Mouse (Mus musculus) heart, embryonic 14.5 days (tissue): Measurements from ENCODE around the gene Plxdc1. TPM values are rescaled to one million over a fixed set of nuclear protein-coding genes. Genes with fewer than 3 reads are reported as not detected.

Source experiments
- ATAC-seq: fragments of 200-750 bp; cut with Nextera tagmentation; 2 replicates; pipeline ENCODE4 v1.8.0; 2017; ENCODE audit warnings: low read depth, moderate TSS enrichment; ENCODE audit not compliant: insufficient number of reproducible peaks, insufficient read depth, low FRiP score
- H3K27ac ChIP-seq, 2 experiments: fragments of 200-500 bp in 1 of 2; fragments of 300-500 bp in 1 of 2; sonication (generic) in 1 of 2; replicated peaks in 1 of 2; 2 replicates each; pipeline ENCODE4 v1.5.1; 2012 to 2014; ENCODE audit warnings: low read depth in 2 of 2, low read length in 2 of 2, control low read depth in 1 of 2, mild to moderate bottlenecking in 1 of 2, mixed read lengths in 1 of 2; ENCODE audit not compliant: control insufficient read depth in 1 of 2, insufficient read depth in 1 of 2
- H3K27me3 ChIP-seq: fragments of 300-500 bp; sonication (generic); 2 replicates; pipeline ENCODE4 v1.6.1; 2014; ENCODE audit warnings: mild to moderate bottlenecking, low read length, control low read depth; ENCODE audit not compliant: control insufficient read depth, insufficient read depth
- H3K36me3 ChIP-seq: fragments of 300-500 bp; sonication (generic); 2 replicates; pipeline ENCODE4 v1.6.1; 2014; ENCODE audit warnings: mild to moderate bottlenecking, control low read depth, low read length, mixed read lengths; ENCODE audit not compliant: control insufficient read depth, insufficient read depth
- H3K4me1 ChIP-seq, 2 experiments: fragments of 200-500 bp in 1 of 2; fragments of 300-500 bp in 1 of 2; sonication (generic) in 1 of 2; 2 replicates each; pipeline ENCODE4 v1.6.1; 2012 to 2014; ENCODE audit warnings: low read length in 2 of 2, control low read depth in 1 of 2, mixed read lengths in 1 of 2; ENCODE audit not compliant: control insufficient read depth in 2 of 2, insufficient read depth in 2 of 2
- H3K4me2 ChIP-seq: fragments of 300-500 bp; sonication (generic); 2 replicates; pipeline ENCODE4 v1.6.1; 2014; ENCODE audit warnings: mild to moderate bottlenecking, low read length
- H3K4me3 ChIP-seq, 2 experiments: fragments of 200-500 bp in 1 of 2; fragments of 300-500 bp in 1 of 2; sonication (generic) in 1 of 2; 2 replicates each; pipeline ENCODE4 v1.5.1; 2012 to 2014; ENCODE audit warnings: low read length in 2 of 2, mild to moderate bottlenecking in 2 of 2, control low read depth in 1 of 2, low read depth in 1 of 2, moderate library complexity in 1 of 2; ENCODE audit not compliant: control insufficient read depth in 1 of 2, insufficient read depth in 1 of 2
- H3K9ac ChIP-seq: fragments of 300-500 bp; sonication (generic); 2 replicates; pipeline ENCODE4 v1.6.1; 2014; ENCODE audit warnings: mild to moderate bottlenecking, low read length
- H3K9me3 ChIP-seq: fragments of 300-500 bp; sonication (generic); 2 replicates; pipeline ENCODE4 v1.6.1; 2016; ENCODE audit warnings: low read length, control low read depth; ENCODE audit not compliant: control insufficient read depth
- WGBS: fragments of 180-500 bp; shearing (Covaris S2); extraction: QIAGEN DNeasy Blood & Tissue Kit; methylation state at CpG from one replicate; pipeline ENCODE4 v1.1.7; 2014; 5-methylcytosine and 5-hydroxymethylcytosine counted together
- polyA plus RNA-seq: library from polyadenylated mRNA; unstranded; fragments of >200 nt; fragmentation: Nextera tagmentation; extraction: Ambion mirVana; gene quantifications from 2 replicates; pipeline ENCODE4 v1.2.1, GENCODE M21; 2014

Gene Plxdc1
- polyA plus RNA-seq, 1 experiment from 2014 or later, result 0.66 TPM

DNA sequence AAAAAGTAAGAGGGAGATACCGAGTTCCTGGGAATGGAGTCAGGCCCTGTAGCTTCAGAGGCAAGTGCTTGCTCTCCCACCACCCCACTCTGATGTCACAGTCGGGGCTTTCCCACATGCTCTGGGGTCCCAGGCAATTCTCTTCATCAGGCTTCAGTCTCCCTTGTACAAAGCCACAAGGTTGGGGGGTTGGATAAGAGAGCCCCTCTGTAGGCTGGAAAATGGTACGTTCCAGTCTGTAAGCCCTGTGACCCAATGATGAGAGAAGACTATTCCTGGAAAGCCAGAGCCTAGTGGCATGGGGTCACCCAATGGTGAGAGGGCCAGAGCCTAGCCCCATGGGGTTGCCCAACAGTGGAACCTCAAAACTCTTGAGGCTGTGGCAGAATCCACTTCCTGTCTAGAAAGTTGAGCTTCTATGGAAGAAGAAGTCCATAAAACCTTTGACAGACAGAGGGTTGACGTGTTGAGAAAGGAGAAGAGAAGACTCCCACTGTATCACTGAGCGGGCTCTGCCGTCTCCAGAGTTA is 70.2 kb downstream of the Plxdc1 start:
- H3K9ac ChIP-seq, result no peak overlapping the region
- H3K4me1 ChIP-seq, result no peaks in the 10 kb centered on the region
- no peak for ATAC-seq
- no peak overlapping the region for H3K4me3 ChIP-seq
- H3K27me3 ChIP-seq, result no peaks in the 10 kb centered on the region
- WGBS, result 86% methylated on average over 6 of the region's 6 CpGs
- no peak overlapping the region for H3K27ac ChIP-seq
- no peak overlapping the region for H3K4me2 ChIP-seq
- no peaks in the 10 kb centered on the region for H3K36me3 ChIP-seq
- H3K9me3 ChIP-seq, result no peaks in the 10 kb centered on the region

DNA sequence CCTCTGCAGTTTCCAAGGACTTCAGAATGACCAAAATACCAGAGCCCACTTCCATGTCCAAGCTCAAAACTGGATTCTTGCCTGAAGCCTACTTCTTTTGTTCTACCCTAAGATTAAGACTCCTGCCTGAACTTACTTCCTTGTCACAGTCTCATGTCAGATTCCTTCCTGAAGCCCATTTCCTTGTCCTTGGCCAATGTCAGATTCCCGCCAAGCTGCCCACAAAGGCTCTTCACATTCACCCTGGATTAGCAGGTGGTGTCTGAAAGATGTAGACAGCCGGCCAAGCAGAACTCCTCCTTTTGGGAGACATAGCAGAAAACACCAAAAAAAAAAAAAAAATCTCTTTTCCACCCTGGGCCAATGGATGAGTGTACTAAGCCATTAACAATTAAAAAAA is 70.8 kb downstream of the Plxdc1 start:
- 75% methylated on average over 2 of the region's 2 CpGs for WGBS
- Histone ChIP-seq H3K9ac (no peak overlapping the region), H3K27me3 (no peaks in the 10 kb centered on the region)

DNA sequence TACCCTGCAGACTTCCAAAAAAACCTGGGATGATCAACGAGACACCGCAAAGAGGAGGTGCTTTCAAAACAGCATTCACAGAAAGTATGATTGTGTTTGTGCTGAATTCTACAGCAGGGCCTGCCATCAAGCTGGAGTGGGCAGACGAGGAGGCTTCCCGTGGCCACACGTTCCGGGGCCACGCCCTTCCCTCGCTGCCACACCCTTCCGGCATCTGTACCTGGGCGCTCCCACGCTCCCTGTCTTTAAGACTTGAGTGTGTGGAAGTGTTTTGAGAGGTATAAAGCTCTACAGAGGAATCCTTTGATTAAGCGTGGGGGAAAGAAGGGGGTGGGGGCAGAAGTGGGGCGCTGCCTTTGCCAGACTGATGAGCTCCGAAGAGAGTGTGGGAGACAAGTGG is 73.1 kb downstream of the Plxdc1 start:
- Histone ChIP-seq H3K9me3 (no peaks in the 10 kb centered on the region), H3K27ac (no peak overlapping the region), H3K27me3 (no peaks in the 10 kb centered on the region), H3K4me3 (no peak overlapping the region), H3K4me1 (no peaks in the 10 kb centered on the region), H3K4me2 (no peak overlapping the region), H3K36me3 (no peaks in the 10 kb centered on the region), H3K9ac (no peak overlapping the region)
- 87% methylated on average over 14 of the region's 14 CpGs for WGBS
- no peak for ATAC-seq

More for the DNA sequence above, 70.8 kb downstream of the Plxdc1 start:
- no peak for ATAC-seq
- Histone ChIP-seq H3K27ac (no peak overlapping the region), H3K4me3 (no peak overlapping the region), H3K4me2 (no peak overlapping the region), H3K36me3 (no peaks in the 10 kb centered on the region), H3K9me3 (no peaks in the 10 kb centered on the region), H3K4me1 (no peaks in the 10 kb centered on the region)

DNA sequence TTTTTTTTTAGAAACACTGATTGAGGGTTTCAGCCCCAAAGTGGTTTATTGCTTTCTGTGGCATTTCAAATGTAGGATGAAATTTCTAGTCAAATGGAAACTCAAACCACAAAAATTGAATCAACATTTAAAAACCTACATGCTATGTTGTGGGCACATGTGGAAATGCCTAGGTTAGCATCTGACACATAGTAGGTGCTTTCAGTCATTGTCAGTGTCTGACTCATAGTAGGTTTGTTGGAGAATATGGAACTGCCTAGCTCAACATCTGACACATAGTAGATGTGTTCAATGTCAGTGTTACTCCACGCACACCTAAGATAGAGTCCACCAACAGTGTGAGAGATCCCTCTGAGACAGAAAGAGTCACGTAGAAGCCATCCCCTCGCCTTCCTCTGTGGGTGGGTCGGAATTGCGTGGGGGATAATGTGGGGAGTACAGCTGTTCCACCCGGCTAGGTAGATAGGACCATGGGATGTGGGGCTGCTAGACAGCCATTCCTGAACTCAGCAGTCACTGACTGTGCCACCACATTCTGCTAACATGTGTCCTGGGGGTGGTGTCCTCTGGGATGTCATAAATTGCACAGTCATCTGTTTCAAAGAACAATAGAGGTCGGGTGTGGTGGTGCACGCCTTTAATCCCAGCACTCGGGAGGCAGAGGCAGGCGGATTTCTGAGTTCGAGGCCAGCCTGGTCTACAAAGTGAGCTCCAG is 77.5 kb downstream of the Plxdc1 start:
- no peak overlapping the region for H3K4me2 ChIP-seq
- H3K27me3 ChIP-seq, result no peaks in the 10 kb centered on the region
- H3K4me3 ChIP-seq, result no peak overlapping the region
- no peaks in the 10 kb centered on the region for H3K4me1 ChIP-seq
- no peaks in the 10 kb centered on the region for H3K36me3 ChIP-seq
- ATAC-seq, result no peak
- no peak overlapping the region for H3K27ac ChIP-seq
- H3K9me3 ChIP-seq, result no peaks in the 10 kb centered on the region
- 83% methylated on average over 11 of the region's 11 CpGs for WGBS
- no peak overlapping the region for H3K9ac ChIP-seq

DNA sequence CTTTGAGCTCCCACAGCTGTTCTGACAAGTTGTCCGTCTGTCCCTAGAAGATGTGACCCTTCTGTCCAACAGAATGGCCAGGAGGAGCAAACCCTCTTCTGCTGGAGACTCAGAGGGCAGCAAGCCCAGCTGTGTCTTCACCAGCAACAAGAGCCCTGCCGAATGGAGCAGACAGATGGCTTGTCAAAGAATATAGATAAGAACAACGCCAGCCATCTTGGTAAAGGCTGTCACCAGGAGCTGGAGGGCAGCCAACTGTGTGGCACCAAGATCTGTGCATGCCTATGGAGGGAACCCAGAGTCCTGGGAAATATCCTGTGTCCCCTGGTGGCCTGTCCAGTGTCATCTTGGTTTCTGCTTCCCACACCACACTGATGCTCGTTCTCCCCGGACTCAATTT is 78.3 kb downstream of the Plxdc1 start:
- H3K4me3 ChIP-seq, result no peak overlapping the region
- no peak overlapping the region for H3K27ac ChIP-seq
- H3K36me3 ChIP-seq, result no peaks in the 10 kb centered on the region
- H3K27me3 ChIP-seq, result no peaks in the 10 kb centered on the region
- ATAC-seq, result no peak
- 56% methylated on average over 5 of the region's 5 CpGs for WGBS
- no peaks in the 10 kb centered on the region for H3K4me1 ChIP-seq
- H3K9me3 ChIP-seq, result no peaks in the 10 kb centered on the region
- H3K9ac ChIP-seq, result no peak overlapping the region
- H3K4me2 ChIP-seq, result no peak overlapping the region

DNA sequence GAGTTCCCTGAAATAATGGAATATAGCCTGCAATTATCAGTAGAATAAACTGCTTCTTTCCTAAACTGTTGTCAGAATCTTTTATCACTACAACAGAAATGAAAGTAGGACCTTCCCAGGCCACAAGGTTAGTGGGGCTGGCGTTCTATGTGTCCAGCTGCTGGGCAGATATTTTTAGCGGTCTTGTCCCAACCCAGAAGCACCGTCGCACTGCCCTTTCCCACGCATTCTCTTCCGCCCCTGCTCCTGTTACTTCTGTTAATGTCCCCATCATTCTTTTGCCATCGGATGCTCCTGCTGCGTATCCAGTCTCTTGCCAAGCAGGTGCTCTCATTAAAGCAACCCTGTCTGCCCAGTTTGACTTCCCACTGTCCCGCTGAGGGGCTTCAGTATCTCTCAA is 79.3 kb downstream of the Plxdc1 start:
- 73% methylated on average over 9 of the region's 9 CpGs for WGBS
- H3K9ac ChIP-seq, result no peak overlapping the region

DNA sequence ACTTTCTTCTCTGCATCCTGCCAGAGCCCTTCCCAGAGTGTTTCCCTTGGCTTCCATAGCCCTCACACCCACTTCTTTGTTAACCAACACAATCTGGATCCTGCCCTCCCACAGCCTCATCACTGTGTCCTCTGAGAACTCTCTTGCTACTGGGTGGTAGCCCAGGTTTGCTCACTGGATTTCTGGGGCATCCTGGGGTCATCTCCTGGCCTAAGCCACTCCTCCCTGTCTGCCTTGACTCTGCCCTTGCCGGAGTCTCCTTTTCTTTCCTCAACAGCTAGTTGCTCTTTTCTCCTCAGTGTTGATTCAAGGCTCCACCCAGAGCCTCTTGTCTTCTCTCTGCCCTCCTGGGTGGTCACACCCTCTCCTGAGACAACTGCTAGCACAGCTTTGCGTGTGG is 80.3 kb downstream of the Plxdc1 start:
- Histone ChIP-seq H3K4me1 (no peaks in the 10 kb centered on the region), H3K9me3 (no peaks in the 10 kb centered on the region), H3K4me2 (no peak overlapping the region), H3K9ac (no peak overlapping the region), H3K27me3 (no peaks in the 10 kb centered on the region), H3K4me3 (no peak overlapping the region), H3K36me3 (no peaks in the 10 kb centered on the region), H3K27ac (no peak overlapping the region)
- no peak for ATAC-seq
- 57% methylated on average over 2 of the region's 2 CpGs for WGBS

More for the DNA sequence above, 79.3 kb downstream of the Plxdc1 start:
- Histone ChIP-seq H3K27ac (no peak overlapping the region), H3K4me2 (no peak overlapping the region), H3K36me3 (no peaks in the 10 kb centered on the region), H3K9me3 (no peaks in the 10 kb centered on the region), H3K27me3 (no peaks in the 10 kb centered on the region), H3K4me3 (no peak overlapping the region), H3K4me1 (no peaks in the 10 kb centered on the region)
- no peak for ATAC-seq

DNA sequence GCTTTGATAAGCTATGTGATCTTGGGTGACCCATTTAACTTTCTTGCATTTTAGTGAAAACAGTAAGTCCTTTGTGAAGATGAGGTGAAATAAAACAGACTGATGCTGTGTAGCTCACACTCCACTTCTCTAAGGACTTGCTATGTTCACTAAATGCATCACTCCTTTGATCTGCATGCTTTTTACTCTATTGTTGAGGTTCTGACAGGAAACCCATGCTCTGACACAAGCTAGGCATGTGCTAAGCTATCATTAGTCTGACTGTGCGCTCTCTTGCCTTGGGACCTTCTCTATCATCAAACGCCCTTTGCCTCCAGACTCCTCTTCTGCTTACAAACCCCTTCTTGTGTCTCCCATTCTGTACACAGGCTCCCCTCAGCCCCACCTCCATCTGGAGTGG is 80.7 kb downstream of the Plxdc1 start:
- 88% methylated on average over 2 of the region's 2 CpGs for WGBS
- H3K9ac ChIP-seq, result no peak overlapping the region
- H3K4me3 ChIP-seq, result no peak overlapping the region

More for the DNA sequence above, 80.7 kb downstream of the Plxdc1 start:
- no peaks in the 10 kb centered on the region for H3K9me3 ChIP-seq
- H3K27ac ChIP-seq, result no peak overlapping the region
- H3K27me3 ChIP-seq, result no peaks in the 10 kb centered on the region
- H3K4me2 ChIP-seq, result no peak overlapping the region
- no peaks in the 10 kb centered on the region for H3K4me1 ChIP-seq
- ATAC-seq, result no peak
- no peaks in the 10 kb centered on the region for H3K36me3 ChIP-seq
